Mouse (Mus musculus) monocyte, adult 2 months (primary cell): ENCODE measurements at regions not wholly inside any gene's neighbourhood (a gene's known extent, or its start where the extent isn't known, plus 50 kb on each side); places are given as distances from the start of the nearest gene placed in this dataset.

Experiments used
- DNase-seq, 2 experiments: peaks; one replicate each; pipeline ENCODE4 v3.0.0; 2022; ENCODE audit warnings: low spot score in 2 of 2, low read depth in 1 of 2

DNA sequence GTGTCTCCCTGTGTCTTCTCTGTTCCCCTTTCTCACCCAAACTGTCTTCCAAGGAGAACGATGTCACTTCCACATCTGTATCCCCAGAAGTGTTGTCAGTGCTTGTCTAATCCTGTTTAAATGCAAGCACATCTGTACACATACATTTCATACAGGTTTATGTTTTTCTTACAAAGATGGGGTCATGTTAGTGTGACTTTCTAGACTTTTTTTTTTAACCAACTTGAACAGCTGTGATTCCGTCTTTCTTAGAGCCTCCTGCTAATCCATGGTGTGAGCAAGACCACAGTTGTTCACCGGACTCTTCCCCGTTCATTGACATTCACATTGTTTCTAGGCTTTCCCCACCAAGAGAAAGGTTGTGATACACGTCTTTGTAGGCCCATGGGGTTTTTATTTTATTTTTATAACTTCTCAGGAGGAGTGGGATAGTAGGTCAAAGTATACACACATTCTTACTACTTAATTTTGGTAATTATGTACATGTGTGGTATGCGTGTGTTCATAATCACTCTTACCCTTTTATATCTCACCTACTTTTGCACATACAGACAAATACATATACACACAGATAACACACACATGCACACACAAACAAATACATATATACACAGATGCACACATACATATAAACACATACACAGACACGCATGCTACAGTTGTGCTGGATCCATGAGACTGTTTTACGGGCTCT lies 100.6 kb upstream of the Cpm start:
- DNase-seq: no peak

DNA sequence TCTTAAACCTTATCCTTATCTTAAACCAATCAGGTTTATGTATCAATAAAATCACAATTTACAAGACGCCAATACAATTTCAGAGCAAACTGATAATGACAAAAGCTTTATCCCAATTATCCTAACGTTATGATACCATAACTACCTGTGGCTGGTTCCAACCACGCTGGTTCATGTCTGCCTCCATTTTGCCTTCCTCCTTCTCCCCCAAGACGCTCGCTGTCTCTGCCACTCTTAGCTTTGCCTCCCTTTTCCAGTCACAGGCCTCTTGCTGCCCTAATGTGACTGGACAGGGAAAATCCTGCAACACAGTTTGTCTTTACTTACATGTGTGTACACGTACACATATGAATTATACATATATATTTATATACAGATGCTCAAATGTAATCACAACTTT lies 101.3 kb upstream of the Cpm start:
- DNase-seq: no peak

DNA sequence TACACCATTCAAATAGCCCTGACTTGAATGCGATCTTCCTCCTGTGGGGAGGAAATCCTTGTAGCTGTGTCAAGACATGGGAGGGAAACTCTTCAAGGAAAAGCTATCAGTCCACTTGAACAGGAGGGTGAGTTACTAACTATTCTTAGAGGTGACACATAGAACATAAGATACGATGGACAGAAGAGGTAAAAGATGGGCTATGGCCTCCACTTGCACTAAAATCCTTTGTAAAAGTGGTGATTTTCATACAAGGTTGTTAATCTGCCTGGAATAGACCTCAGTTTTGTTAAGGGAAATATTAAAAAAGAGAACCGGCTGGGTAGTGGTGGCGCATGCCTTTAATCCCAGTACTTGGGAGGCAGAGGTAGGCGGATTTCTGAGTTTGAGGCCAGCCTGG lies 102.1 kb upstream of the Cpm start:
- DNase-seq: no peak

DNA sequence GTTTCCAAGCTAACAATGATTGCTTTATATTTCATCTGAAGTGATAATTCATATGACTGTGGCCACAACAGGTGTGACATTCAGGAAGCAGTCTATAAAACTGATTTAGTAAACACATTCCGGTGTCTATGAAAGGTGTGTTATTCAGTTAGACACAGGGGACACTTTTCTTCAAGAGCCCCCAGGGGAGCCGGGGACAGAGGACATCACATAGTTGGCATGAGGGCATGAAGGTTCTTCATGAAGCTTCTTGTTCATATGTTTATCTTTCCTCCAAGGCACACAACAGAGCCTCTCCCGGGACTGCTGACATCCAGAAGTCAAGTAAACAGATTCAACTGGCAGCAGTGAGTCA lies 102.5 kb upstream of the Cpm start:
- DNase-seq: no peak

DNA sequence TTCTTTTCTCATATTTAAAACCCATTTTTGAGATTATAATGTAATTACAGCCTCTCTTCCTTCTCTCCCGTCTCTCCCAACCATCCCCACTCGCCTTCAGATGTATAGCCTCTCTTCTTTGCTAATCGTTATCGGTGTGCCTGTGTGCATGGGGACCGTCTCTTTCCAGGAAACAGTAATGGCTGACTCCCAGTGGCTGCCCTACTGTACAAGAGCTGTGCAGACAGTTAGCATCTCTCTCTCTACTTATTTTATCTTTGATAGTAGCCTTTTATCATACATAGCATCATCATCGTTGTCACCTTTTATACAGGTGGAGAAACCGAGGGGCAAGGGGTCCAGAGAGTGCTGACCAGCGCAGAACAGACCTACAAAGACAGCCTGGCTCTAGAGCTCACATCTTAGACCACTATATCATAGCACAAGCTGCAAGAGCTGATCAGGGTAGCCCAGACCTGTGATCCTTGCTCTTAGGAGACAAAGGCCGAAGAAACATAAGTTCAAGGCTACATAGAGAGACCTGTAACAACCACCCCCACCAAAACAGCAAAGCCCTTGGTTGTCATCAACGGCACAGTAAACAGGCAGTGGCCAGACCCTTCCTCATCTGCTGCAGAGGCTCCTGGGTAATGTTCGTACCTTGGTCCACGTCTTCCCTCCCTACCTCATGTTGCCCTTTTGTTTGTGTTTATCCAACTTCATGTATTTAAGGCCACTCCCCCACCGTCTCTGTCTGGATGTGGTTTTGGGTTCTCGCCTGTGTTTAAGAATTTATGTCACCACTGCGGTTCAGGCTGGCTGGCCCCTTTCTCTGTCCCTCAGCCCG lies 103.1 kb upstream of the Cpm start:
- DNase-seq: no peak

DNA sequence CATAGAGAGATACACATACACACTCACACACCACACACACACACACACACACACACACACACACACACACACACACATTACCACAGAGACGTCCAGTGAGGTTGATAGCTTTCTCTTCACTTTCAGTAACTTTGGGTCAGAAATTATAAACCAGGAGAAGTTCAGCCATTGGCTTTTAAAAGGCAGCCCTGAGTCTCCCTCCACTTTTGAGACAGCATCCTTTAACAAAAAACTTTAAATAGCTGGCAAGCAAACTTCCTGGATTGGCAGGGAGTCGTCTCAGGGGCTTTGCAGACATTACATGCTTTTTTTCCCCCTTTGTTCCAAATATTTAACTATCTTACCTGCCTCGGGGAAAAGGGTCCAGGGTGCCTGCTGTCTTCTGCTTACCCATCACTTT lies 103.7 kb upstream of the Cpm start:
- no peak for DNase-seq

DNA sequence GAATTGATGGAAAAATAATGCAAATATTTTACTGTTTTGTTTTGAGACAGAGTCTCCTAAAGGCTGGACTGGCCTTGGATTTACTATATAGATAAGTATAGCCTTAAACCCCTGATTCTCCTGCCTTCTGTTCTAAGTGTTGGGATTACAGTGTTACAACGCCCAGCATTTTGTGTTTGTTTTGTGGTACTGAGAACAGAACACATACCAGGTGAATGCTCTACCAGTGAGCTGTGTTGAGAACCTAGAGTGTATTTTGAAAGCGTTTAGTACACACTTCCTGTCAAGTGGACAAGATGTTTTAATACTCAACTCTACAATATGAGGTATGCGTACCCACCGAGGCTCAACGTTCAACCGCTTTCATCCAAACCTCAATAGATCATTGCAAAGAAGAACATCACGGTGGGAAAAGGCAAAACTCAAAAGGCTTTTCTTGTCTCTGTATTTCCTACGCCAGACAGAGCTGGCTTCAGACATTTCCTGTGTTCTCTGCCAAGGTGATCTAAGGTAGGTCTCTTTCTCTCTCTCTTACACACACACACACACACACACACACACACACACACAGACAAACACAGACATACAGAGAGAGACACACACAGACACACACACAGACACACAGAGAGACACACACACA lies 104.3 kb upstream of the Cpm start:
- no peak for DNase-seq

DNA sequence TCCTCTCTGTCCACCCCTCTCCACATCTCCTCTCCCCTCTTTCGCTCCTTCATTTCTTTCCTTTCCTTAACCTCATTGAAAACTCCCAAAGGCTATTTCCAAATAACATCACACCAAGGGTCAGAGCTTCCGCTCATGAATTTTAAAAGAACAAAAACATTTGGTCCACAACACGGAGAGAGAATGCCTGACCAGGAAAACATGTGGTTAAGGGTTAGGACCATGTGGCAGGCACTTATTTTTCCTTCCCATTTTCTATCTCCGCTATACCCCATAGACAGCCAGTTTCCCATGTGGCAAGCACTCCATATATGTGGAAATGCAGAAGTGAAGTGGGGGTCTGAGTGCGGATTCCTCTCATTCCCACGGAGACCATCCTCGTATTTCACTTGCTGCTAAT lies 105.2 kb upstream of the Cpm start:
- no peak for DNase-seq

DNA sequence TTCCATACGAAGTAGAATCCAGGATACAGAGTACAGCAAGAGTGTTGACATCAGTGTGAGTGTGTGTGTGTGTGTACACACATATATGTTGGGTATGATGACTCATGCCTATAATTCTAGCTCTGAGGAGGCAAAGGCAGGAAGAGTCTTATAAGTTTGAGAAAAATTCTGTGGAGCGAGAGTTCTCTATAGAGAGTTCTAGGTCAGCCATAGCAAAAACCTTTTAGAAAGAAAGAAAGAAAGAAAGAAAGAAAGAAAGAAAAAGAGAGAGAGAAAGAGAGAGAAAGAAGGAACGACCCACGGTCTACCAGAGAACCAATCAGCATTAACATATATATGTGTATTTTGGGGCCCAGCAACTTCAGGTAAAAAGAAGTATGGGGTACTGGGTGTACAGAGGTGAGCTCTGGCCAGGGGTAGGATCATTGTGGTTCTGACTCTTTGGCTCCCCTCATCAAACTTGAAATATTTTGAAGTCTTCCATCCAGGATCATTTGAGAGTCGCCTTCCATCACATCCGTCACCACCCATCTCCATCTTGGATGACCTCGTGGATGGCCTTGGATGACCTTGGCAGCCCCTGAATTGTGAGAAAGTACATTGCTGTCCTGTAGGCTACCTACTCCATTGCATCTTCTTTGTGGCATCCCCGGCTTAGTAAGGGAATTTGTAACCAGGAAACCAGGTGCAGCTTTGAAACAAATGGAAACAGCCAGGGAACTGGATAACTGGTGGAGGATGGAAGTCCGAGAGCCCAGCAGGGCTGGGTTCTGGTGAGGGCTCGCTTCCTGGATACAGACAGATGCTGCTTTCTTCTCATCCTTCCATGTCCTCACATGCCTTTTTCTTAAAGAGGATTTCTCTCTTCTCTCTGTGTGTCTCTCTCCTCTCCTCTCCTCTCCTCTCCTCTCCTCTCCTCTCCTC lies 106.1 kb upstream of the Cpm start:
- no peak for DNase-seq

DNA sequence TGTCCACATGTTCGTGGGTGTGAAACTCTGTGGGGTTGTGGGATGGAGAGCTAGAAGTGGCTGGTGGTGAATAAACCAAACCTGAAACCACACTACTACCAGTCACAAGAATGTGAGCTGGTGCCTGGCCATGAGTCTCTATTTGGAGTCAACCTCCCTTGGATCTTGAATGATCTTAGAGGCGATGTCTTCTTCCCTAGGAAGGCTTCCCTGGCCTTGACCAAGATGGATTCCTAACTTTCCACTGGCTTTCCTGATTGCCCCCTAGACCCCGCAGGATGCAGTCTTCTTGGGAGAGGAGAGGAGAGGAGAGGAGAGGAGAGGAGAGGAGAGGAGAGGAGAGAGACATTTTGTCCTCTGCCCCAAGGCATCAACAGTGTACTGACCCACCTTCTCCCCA lies 106.9 kb upstream of the Cpm start:
- no peak for DNase-seq

DNA sequence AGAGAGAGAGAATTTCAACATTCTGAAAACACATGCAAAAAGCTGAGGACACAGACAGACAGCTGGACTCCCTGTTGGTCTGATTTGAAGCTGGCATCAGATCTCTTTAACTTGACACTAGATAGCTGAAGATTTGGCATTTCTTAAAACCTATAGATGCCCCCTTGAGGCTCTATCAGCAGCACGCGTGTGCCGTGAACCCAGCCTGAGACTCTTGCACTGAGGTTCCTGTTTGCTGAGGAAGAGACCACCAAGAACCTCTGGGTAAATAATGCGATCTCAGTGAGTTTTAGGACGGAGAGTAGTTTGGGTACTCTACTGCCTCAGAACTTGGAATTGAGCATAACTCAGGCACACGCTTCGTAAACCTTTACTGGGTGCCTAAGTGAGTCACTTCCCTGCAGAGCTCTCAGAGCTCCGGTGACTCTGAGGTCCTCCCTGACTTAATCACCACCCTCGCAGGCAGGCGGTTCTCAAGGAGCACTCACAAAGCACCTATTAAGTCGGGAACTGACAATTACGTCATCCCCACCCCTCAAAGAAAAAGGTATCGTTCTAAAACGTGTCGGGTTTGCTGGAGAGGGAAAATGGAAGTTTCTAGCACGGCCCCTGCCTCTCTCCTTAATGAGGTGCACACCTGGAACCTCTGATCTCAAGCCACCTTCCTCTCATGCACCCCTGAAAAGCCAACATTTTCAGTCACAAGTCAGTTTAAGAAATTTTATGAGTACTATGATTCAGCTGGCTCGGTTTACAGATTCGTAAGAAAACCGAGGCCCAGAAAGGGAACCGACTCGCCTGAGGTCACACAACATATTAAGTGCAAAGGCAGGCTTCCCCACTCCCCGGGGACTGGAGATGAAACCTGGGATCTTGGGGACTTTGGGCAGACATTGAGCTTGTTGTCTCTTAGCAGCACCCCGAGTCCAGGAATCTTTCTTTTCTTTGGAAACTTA lies 107.7 kb upstream of the Cpm start:
- no peak for DNase-seq

DNA sequence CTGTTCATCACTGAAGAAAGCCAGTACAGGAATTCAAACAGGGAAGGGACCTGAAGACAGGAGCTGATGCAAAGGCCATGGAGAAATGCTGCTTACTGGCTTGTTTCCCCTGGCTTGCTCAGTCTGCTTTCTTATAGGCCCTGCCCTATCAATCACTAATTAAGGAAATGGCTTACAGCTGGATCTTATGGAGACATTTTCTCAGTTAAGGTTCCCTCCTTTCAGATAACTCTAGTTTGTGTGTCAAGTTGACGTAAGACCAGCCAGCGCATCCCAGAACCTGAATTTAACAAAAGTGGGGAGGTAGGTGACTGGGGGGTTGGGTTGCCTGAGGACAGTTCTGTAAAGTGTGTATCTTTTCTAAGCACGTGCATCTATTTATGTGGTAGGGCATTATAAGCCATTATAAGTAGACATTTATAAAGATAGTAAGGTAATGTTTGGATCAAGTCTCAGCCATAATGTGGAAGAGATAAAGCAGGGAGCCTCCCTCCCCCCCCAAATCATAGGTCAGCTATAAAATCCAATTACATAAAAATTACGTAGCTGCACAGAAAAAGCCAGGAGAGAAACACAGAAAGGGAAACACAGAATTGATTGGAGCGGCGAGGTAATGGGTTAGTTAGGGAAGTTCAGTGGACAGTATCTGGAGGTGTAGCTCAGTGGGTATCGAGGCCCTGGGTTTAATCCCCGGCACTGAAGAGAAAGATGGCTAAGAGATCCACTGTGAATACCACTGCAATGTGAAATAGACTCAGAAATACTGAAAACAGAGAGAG lies 108.6 kb upstream of the Cpm start:
- DNase-seq: no peak

DNA sequence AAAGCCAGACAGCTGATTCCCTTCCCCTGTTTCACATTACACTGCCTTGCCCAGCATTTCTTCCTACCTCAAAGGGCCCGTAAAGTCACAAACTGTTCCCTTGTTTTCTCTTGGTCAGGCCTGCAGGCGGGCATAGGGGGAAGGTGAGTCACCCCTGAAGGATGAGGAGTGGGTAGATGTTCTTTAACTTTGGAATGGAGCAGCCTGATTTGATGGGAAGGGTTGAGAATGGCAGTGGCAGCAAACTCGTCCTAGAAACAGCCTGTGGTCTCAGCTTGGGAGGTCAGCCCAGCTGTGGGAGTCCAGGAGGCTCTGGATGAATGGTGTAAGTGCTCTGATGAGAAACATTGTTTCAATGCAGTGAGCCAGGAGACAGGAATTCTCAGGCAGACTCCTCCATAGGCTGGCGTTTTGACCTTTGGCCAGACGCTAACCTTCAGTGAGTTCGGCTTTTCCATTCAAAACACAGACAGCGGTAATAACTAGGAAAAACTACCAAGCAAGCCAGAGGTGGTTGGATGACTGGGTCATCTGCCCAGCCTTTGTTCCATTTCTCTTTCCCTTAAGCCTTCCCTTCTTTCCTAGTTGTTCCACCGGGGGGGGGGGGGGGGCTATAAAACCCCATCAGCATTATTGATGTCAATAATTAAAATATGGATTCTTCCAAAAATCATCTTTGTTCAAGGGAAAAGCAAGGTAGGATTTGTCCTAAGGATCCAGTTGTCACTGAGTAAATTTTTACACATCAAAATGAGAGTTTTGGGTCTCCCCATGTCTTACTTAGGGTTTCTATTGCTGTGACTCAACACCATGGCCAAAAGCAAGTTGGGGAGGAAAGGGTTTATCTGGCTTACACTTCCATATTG lies 109.4 kb upstream of the Cpm start:
- DNase-seq: no peak

DNA sequence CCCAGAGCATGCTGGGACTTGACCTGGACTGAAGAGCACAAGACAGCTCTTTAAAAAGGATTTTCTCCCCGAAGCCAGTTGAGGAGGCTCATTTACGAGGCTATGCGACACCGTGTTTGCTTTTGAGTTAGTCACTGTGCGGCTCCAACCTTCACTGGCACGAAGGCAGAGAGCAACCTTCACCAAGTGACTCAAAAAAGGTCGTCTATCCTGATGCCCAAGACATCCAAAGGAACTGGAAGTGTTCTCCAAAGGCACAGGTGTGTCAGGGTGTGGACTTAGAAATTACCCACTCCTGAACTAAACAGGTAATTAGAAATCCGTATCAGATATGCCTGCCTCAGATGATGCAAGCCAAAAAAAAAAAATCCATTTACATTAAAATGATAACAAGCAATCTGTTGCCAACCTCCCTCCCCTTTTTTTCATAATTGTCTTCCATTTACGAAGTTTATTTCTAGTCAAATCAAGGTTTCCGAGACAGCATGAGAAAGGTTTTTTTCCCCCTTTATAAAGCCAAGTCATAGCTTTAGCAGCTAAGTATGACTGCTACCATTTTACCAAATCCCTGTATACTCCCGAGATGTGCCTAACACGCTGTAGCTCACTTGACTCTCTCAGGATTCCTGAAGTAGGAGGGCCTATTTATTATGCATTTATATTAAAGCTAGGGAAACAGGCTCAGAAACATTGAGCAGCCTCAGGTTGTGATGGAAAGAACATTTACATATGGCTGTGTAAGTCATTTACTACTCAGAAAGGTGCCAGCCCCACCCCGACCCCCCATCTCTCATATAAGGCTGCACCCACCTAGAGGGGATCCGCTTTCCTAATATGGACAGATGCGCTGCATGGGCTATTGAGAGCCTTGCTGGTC lies 110.3 kb upstream of the Cpm start:
- no peak for DNase-seq

DNA sequence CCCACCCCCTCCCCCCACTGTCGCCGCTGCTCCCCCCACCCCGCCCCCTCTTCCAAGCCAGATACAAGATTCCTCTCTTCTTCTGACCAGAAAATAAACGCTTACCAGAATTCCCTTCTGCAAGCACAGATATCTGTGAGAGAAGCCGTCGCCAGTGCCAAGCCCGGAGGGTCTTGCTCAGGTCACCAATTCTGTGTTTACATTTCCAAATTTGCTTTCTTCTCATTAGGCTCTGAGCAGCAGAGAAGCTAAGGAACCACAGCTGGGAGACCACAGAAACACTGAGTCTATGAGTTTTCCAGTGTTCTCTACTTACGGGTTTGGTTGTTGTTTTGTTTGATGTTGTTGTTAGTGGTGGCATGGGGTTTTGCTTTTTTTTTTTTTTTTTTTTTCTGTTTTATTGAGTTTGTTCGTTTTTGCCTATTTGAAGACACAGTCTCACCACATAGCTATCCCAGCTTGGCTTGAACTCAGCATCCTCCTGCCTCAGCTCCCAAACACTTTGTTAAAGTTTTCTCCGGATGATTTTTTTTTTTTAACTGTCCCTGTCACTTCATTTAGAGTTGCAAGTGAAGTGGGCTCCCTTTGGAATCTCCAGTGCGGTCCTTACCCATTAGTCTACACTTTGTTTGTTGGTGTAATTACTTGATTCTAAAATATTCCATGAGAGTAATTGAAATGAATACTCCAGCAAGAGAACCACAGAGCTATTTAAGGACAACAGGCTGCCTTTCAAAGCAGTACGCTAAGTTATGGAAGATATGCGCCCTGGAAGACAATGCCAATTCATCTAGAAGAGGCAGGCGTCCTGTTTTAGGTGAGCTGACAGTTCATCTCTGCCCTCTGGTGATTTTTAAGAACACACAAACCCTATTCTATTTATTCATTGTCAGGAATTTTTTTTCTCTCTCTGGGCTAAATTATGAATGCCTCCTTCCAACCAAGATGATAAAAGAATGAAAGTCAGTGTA lies 111.2 kb upstream of the Cpm start:
- DNase-seq: no peak

DNA sequence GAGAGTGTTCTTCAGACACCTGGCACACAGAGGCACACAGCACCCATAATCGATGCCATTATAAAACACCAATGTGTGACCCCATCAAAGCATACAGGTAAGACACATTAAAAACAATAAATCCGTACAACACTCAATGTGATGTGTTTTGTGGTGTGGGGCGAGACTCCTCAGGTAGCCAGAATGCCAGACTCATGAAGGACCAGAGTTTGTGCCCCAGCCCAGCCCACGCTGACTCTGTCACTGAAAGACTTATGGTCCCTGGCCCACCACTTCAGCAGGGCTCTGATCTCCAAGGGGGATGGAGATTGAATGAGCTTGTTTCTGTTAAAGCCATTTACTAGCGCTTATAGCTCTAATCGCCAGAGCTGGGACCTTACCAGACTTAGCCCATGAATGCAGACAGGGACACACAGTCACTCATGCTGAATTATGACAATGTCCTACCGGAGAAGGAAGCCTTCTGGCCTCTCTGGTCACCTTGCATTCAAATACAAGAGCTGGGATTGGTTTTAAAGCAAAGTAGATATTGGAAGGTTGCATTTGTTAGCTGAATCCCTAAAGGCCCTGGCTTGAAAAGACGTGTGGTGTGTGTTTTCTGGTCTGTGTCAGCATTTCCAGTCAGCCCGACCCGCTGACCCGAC lies 112.1 kb upstream of the Cpm start:
- DNase-seq: no peak
